Comparison of ENCODE assay signal across 8 mouse cellular contexts in the genomic region with DNA sequence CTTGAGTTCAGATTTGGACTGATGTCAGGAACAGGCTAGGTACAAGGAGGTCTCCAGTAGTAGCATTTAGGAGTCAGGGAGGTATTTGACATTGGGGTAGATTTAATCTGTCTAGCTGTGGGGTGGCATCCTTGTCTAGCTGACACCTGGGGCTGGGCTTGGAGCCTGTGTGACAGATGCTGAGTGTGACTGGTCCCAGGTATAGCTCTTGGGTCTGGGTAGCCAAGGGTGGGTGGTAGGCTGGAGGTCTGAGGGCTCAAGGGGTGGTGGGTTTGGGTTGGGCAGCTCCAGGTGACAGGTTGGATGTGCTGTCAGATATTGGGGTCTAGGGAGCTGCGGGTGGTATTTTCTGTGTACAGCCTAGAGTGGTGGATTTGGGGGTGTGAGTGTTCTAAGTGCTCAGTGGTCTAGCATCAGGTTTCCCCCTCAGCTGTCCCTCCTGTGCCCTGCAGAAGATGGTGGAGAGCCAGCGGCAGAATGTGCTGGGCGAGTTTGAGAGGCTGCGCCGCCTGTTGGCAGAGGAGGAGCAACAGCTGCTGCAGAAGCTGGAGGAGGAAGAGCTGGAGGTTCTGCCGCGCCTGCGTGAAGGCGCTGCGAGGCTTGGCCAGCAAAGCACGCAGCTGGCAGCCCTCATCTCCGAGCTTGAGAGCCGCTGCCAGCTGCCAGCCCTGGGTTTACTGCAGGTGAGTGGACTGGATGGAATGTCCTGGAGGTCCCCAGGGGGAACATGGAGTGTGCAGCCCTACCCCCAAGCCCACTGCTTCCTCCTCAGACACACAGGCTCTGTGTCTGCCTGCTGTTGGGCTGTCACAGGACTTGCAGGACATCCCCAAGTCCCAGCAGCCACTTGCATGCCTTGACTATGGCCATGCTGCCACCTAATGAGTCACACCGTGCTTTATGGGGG. TPM values are rescaled to one million over a fixed set of nuclear protein-coding genes. Genes with fewer than 3 reads are reported as not detected.
DNase-seq lines count a peak whose midpoint lies in the region; ATAC-seq lines count a peak whose summit lies in the region.

No protein-coding gene starts in this region.

- ATAC-seq in embryonic facial prominence, embryonic 11.5 days (replicated peaks; ENCODE audit: insufficient number of reproducible peaks, low FRiP score, low TSS enrichment, low read depth): no peak
- ATAC-seq in heart, embryonic 13.5 days (ENCODE audit: extremely low read depth, insufficient number of reproducible peaks, low FRiP score, low TSS enrichment): no peak
- peak; percentile 71 for ATAC-seq in megakaryocyte-erythroid progenitor cell, adult 5-6 weeks (replicated peaks; ENCODE audit: low FRiP score, low TSS enrichment, poor library complexity, severe bottlenecking)

- H3K9me3 ChIP-seq in embryonic facial prominence, embryonic 11.5 days (replicated peaks; ENCODE audit: control insufficient read depth, low read length): no peaks in the 10 kb centered on the region
- H3K9me3 ChIP-seq in heart, embryonic 13.5 days: no peaks in the 10 kb centered on the region

- DNase-seq in cerebellum, postnatal 10 days: peak; percentile 69 to 79
- no peak for DNase-seq in cerebellum, postnatal 36 days
- peak; percentile 82 to 83 for DNase-seq in B cell, adult 2 months
- peak; percentile 43 for DNase-seq in embryonic facial prominence, embryonic 11.5 days (ENCODE audit: low spot score)
- peak; percentile 53 to 65 for DNase-seq in layer of hippocampus, postnatal 25 days (ENCODE audit: extremely low spot score in 1 of 2, low spot score in 1 of 2)
- DNase-seq in splenic B cell, adult 2 months (ENCODE audit: low read depth, low spot score): peak; percentile 93

- H3K27ac ChIP-seq in embryonic facial prominence, embryonic 11.5 days (replicated peaks; ENCODE audit: low read depth, low read length): no peak overlapping the region
- peak overlapping the region; percentile 70 for H3K27ac ChIP-seq in heart, embryonic 13.5 days (replicated peaks)

- 58% methylated on average over 14 of the region's 14 CpGs for WGBS in embryonic facial prominence, embryonic 11.5 days
- WGBS in heart, embryonic 13.5 days: 38% methylated on average over 14 of the region's 14 CpGs

- H3K27me3 ChIP-seq in embryonic facial prominence, embryonic 11.5 days (ENCODE audit: control insufficient read depth, insufficient read depth, low read length): no peaks in the 10 kb centered on the region
- no peaks in the 10 kb centered on the region for H3K27me3 ChIP-seq in heart, embryonic 13.5 days (replicated peaks)
- H3K27me3 ChIP-seq in splenic B cell, adult 2 months (ENCODE audit: control insufficient read depth, insufficient read depth, low read length, poor library complexity, severe bottlenecking): no peaks in the 10 kb centered on the region

- H3K9ac ChIP-seq in embryonic facial prominence, embryonic 11.5 days (replicated peaks; ENCODE audit: low read length): no peak overlapping the region
- H3K9ac ChIP-seq in heart, embryonic 13.5 days: peak overlapping the region; percentile 99

- peaks cover 8% of the 10 kb centered on the region for H3K4me1 ChIP-seq in embryonic facial prominence, embryonic 11.5 days (ENCODE audit: control insufficient read depth, insufficient read depth, low read length)
- H3K4me1 ChIP-seq in heart, embryonic 13.5 days: peaks cover 82% of the 10 kb centered on the region

- H3K4me2 ChIP-seq in embryonic facial prominence, embryonic 11.5 days (ENCODE audit: low read depth, low read length): no peak overlapping the region
- peak overlapping the region; percentile 86 for H3K4me2 ChIP-seq in heart, embryonic 13.5 days

- H3K36me3 ChIP-seq in embryonic facial prominence, embryonic 11.5 days (replicated peaks; ENCODE audit: control insufficient read depth, insufficient read depth, low read depth, low read length): peaks cover 2% of the 10 kb centered on the region
- H3K36me3 ChIP-seq in heart, embryonic 13.5 days: peaks cover 47% of the 10 kb centered on the region
- H3K36me3 ChIP-seq in splenic B cell, adult 2 months (ENCODE audit: control insufficient read depth, insufficient read depth, low read length, poor library complexity, severe bottlenecking): peaks cover 6% of the 10 kb centered on the region

- H3K4me3 ChIP-seq in embryonic facial prominence, embryonic 11.5 days (ENCODE audit: low read depth, low read length): no peak overlapping the region
- no peak overlapping the region for H3K4me3 ChIP-seq in heart, embryonic 13.5 days

RNA-seq across cellular contexts. Expression of a gene that starts 3.9 kb away (rescaled TPM):
- polyA plus RNA-seq in embryonic facial prominence, embryonic 11.5 days (2014; fragmentation: Nextera tagmentation; extraction: Ambion mirVana): 15.0 and 18.4 TPM in 2 replicates
- 25.6 and 28.2 TPM in 2 replicates for polyA plus RNA-seq in heart, embryonic 13.5 days (2015; fragmentation: Nextera tagmentation; extraction: Ambion mirVana)
- total RNA-seq in layer of hippocampus, postnatal 25 days (2021): 10 to 100 TPM; 26.2 to 29.7 TPM
- 22.7 and 28.2 TPM in 2 replicates for total RNA-seq in megakaryocyte-erythroid progenitor cell, adult 5-6 weeks (2014; fragmentation: Nextera tagmentation)
- 13.9 and 19.2 TPM in 2 replicates for total RNA-seq in megakaryocyte-erythroid progenitor cell, adult 5-6 weeks (2017)

RNA-seq across cellular contexts. Expression of a gene that starts 27.3 kb away (rescaled TPM):
- 33.0 and 35.0 TPM in 2 replicates for polyA plus RNA-seq in embryonic facial prominence, embryonic 11.5 days (2014; fragmentation: Nextera tagmentation; extraction: Ambion mirVana)
- 26.4 and 28.5 TPM in 2 replicates for polyA plus RNA-seq in heart, embryonic 13.5 days (2015; fragmentation: Nextera tagmentation; extraction: Ambion mirVana)
- total RNA-seq in layer of hippocampus, postnatal 25 days (2021): 10 to 100 TPM; 66.0 to 73.9 TPM
- 29.7 and 39.9 TPM in 2 replicates for total RNA-seq in megakaryocyte-erythroid progenitor cell, adult 5-6 weeks (2014; fragmentation: Nextera tagmentation)
- total RNA-seq in megakaryocyte-erythroid progenitor cell, adult 5-6 weeks (2017): 238 and 296 TPM in 2 replicates

RNA-seq across cellular contexts. Expression of a gene that starts 27.3 kb away (rescaled TPM):
- polyA plus RNA-seq in embryonic facial prominence, embryonic 11.5 days (2014; fragmentation: Nextera tagmentation; extraction: Ambion mirVana): 0.14 and 0.39 TPM in 2 replicates
- polyA plus RNA-seq in heart, embryonic 13.5 days (2015; fragmentation: Nextera tagmentation; extraction: Ambion mirVana): 0.43 and 0.76 TPM in 2 replicates
- total RNA-seq in layer of hippocampus, postnatal 25 days (2021): 1 to 10 TPM; 5.3 to 5.5 TPM
- total RNA-seq in megakaryocyte-erythroid progenitor cell, adult 5-6 weeks (2014; fragmentation: Nextera tagmentation): not detected in 2 replicates
- total RNA-seq in megakaryocyte-erythroid progenitor cell, adult 5-6 weeks (2017): not detected in 2 replicates

RNA-seq across cellular contexts. Expression of a gene that starts 33.1 kb away (rescaled TPM):
- 45.1 and 52.2 TPM in 2 replicates for polyA plus RNA-seq in embryonic facial prominence, embryonic 11.5 days (2014; fragmentation: Nextera tagmentation; extraction: Ambion mirVana)
- polyA plus RNA-seq in heart, embryonic 13.5 days (2015; fragmentation: Nextera tagmentation; extraction: Ambion mirVana): 14.4 and 14.9 TPM in 2 replicates
- 100 to 1,000 TPM in 1 of 2 experiments, 10 to 100 TPM in 1; 99.0 to 107 TPM for total RNA-seq in layer of hippocampus, postnatal 25 days (2021)
- total RNA-seq in megakaryocyte-erythroid progenitor cell, adult 5-6 weeks (2014; fragmentation: Nextera tagmentation): 21.1 and 27.6 TPM in 2 replicates
- total RNA-seq in megakaryocyte-erythroid progenitor cell, adult 5-6 weeks (2017): 6.3 and 6.5 TPM in 2 replicates

RNA-seq across cellular contexts. Expression of a gene that starts 43.1 kb away (rescaled TPM):
- 315 and 331 TPM in 2 replicates for polyA plus RNA-seq in embryonic facial prominence, embryonic 11.5 days (2014; fragmentation: Nextera tagmentation; extraction: Ambion mirVana)
- polyA plus RNA-seq in heart, embryonic 13.5 days (2015; fragmentation: Nextera tagmentation; extraction: Ambion mirVana): 151 and 166 TPM in 2 replicates
- total RNA-seq in layer of hippocampus, postnatal 25 days (2021): 100 to 1,000 TPM; 505 to 581 TPM
- 115 and 146 TPM in 2 replicates for total RNA-seq in megakaryocyte-erythroid progenitor cell, adult 5-6 weeks (2014; fragmentation: Nextera tagmentation)
- total RNA-seq in megakaryocyte-erythroid progenitor cell, adult 5-6 weeks (2017): 101 and 108 TPM in 2 replicates

Comparison
In these comparisons a context has a peak if more than half of its experiments do, and no peak if none do; other contexts are left out.
1. DNase-seq: peak in cerebellum, postnatal 10 days (2 of 2), B cell, adult 2 months (2 of 2), embryonic facial prominence, embryonic 11.5 days (single experiment), layer of hippocampus, postnatal 25 days (2 of 2) and splenic B cell, adult 2 months (single experiment); none in cerebellum, postnatal 36 days (0 of 2).
2. RNA of a gene that starts 27.3 kb away (total RNA-seq): 5.3 to 5.5 TPM in layer of hippocampus, postnatal 25 days; not detected in megakaryocyte-erythroid progenitor cell, adult 5-6 weeks; every median in the first group is over 4 times any median in the second.